Comparison of ENCODE assay signal across 8 mouse cellular contexts in genomic region chr15:102135522-102136128, GRCm38 (mm10). TPM values are rescaled to one million over a fixed set of nuclear protein-coding genes. Genes with fewer than 3 reads are reported as not detected.
DNase-seq lines count a peak whose midpoint lies in the region; ATAC-seq and TF ChIP-seq lines count a peak whose summit lies in the region.

No protein-coding gene starts in this region.

- peak overlapping the region; percentile 71 for H3K4me2 ChIP-seq in heart, embryonic 16.5 days (ENCODE audit: low read depth, low read length)
- peak overlapping the region; percentile 67 for H3K4me2 ChIP-seq in forebrain, postnatal 0 days (ENCODE audit: low read depth)

- peak overlapping the region; percentile 79 for H3K4me3 ChIP-seq in heart, embryonic 16.5 days (ENCODE audit: low read length)
- H3K4me3 ChIP-seq in forebrain, postnatal 0 days (ENCODE audit: low read depth, low read length), result peak overlapping the region; percentile 91
- peak overlapping the region; percentile 89 for H3K4me3 ChIP-seq in midbrain, embryonic 10.5 days

- peaks cover 11% of the 10 kb centered on the region for H3K4me1 ChIP-seq in heart, embryonic 16.5 days (ENCODE audit: control insufficient read depth, insufficient read depth, low read length)
- H3K4me1 ChIP-seq in forebrain, postnatal 0 days (ENCODE audit: insufficient read depth), result peaks cover 4% of the 10 kb centered on the region; the same call in 1 of the 2 replicates
- H3K4me1 ChIP-seq in midbrain, embryonic 10.5 days, result peaks cover 24% of the 10 kb centered on the region

- no peak for DNase-seq in heart, postnatal 10 days
- DNase-seq in NIH3T3 (ENCODE audit: low read depth), result peak; percentile 50
- no peak for DNase-seq in forebrain, postnatal 0 days
- DNase-seq in midbrain, embryonic 10.5 days (ENCODE audit: low spot score), result no peak
- DNase-seq in Muller cell, postnatal 12 days (ENCODE audit: inconsistent ontology term), result no peak
- DNase-seq in MN1 (ENCODE audit: low spot score), result no peak
- DNase-seq in thymus, postnatal 10 days (ENCODE audit: low spot score in 2 of 2), result no peak

- intact Hi-C loops in heart, postnatal 10 days (cut with DNase I), result no loop called here

- 2% methylated on average over 35 of the region's 35 CpGs for WGBS in heart, embryonic 16.5 days
- 3% methylated on average over 33 of the region's 35 CpGs for WGBS in forebrain, postnatal 0 days
- 3% methylated on average over 35 of the region's 35 CpGs for WGBS in midbrain, embryonic 10.5 days

- TF ChIP-seq CTCF in forebrain, postnatal 0 days (IDR thresholded peaks at IDR 0.05; ENCODE audit: low read depth), result no peak

- H3K9me3 ChIP-seq in heart, embryonic 16.5 days (replicated peaks; ENCODE audit: control insufficient read depth, low read length), result no peaks in the 10 kb centered on the region
- H3K9me3 ChIP-seq in forebrain, postnatal 0 days (ENCODE audit: low read length), result no peaks in the 10 kb centered on the region
- no peaks in the 10 kb centered on the region for H3K9me3 ChIP-seq in midbrain, embryonic 10.5 days (replicated peaks)

- H3K36me3 ChIP-seq in heart, embryonic 16.5 days (ENCODE audit: control insufficient read depth, insufficient read depth), result peaks cover 7% of the 10 kb centered on the region
- peaks cover 22% of the 10 kb centered on the region for H3K36me3 ChIP-seq in forebrain, postnatal 0 days (ENCODE audit: insufficient read depth)
- peaks cover 29% of the 10 kb centered on the region for H3K36me3 ChIP-seq in midbrain, embryonic 10.5 days

- peak overlapping the region; percentile 45; the same call in 1 of the 2 replicates for H3K27ac ChIP-seq in heart, embryonic 16.5 days (ENCODE audit: low read length)
- peak overlapping the region; percentile 87 for H3K27ac ChIP-seq in forebrain, postnatal 0 days (ENCODE audit: low read depth, low read length)
- peak overlapping the region; percentile 91 for H3K27ac ChIP-seq in midbrain, embryonic 10.5 days (replicated peaks)

- ATAC-seq in heart, embryonic 16.5 days (replicated peaks; ENCODE audit: extremely low read depth, insufficient read depth, low FRiP score), result 0 out of 2 replicates have a peak, but pooled peaks have one; percentile 0
- ATAC-seq in forebrain, postnatal 0 days, result peak; percentile 38

- no peaks in the 10 kb centered on the region for H3K27me3 ChIP-seq in heart, embryonic 16.5 days (ENCODE audit: control insufficient read depth, insufficient read depth, low read length)
- no peaks in the 10 kb centered on the region for H3K27me3 ChIP-seq in forebrain, postnatal 0 days (ENCODE audit: insufficient read depth, low read length)
- H3K27me3 ChIP-seq in midbrain, embryonic 10.5 days (ENCODE audit: low read depth, poor library complexity, severe bottlenecking), result no peaks in the 10 kb centered on the region; the same call in 1 of the 2 replicates

- peak overlapping the region; percentile 83 for H3K9ac ChIP-seq in heart, embryonic 16.5 days (ENCODE audit: low read length)
- H3K9ac ChIP-seq in forebrain, postnatal 0 days, result peak overlapping the region; percentile 93

RNA-seq across cellular contexts. Expression of gene Spryd3, which starts 0.4 kb away (rescaled TPM):
- polyA plus RNA-seq in heart, embryonic 16.5 days (2015; fragmentation: Nextera tagmentation; extraction: Ambion mirVana), result 19.8 and 21.8 TPM in 2 replicates
- 10 to 100 TPM; 19.1 to 22.2 TPM for total RNA-seq in heart, postnatal 10 days (2021)
- 90.6 and 110 TPM in 2 replicates for total RNA-seq in forebrain, postnatal 0 days (2014; rRNA removed)
- 76.5 and 95.6 TPM in 2 replicates for polyA plus RNA-seq in forebrain, postnatal 0 days (2015; fragmentation: Nextera tagmentation; extraction: Ambion mirVana)
- polyA plus RNA-seq in midbrain, embryonic 10.5 days (2016; fragmentation: Nextera tagmentation; extraction: Ambion mirVana), result 13.7 and 15.5 TPM in 2 replicates

RNA-seq across cellular contexts. Expression of gene Igfbp6, which starts 8.5 kb away (rescaled TPM):
- 11.9 and 15.0 TPM in 2 replicates for polyA plus RNA-seq in heart, embryonic 16.5 days (2015; fragmentation: Nextera tagmentation; extraction: Ambion mirVana)
- 10 to 100 TPM; 24.8 to 30.5 TPM for total RNA-seq in heart, postnatal 10 days (2021)
- total RNA-seq in forebrain, postnatal 0 days (2014; rRNA removed), result 11.4 and 12.2 TPM in 2 replicates
- 8.1 and 10.3 TPM in 2 replicates for polyA plus RNA-seq in forebrain, postnatal 0 days (2015; fragmentation: Nextera tagmentation; extraction: Ambion mirVana)
- 0.32 and 0.38 TPM in 2 replicates for polyA plus RNA-seq in midbrain, embryonic 10.5 days (2016; fragmentation: Nextera tagmentation; extraction: Ambion mirVana)

RNA-seq across cellular contexts. Expression of gene Soat2, which starts 14.7 kb away (rescaled TPM):
- polyA plus RNA-seq in heart, embryonic 16.5 days (2015; fragmentation: Nextera tagmentation; extraction: Ambion mirVana), result 0.24 and 0.42 TPM in 2 replicates
- total RNA-seq in heart, postnatal 10 days (2021), result under 1 TPM in 1 of 2 experiments, not detected in 1; 0.20 TPM
- 0.10 TPM in 1 of 2 replicates, not detected in the other for total RNA-seq in forebrain, postnatal 0 days (2014; rRNA removed)
- 0.12 TPM in 1 of 2 replicates, not detected in the other for polyA plus RNA-seq in forebrain, postnatal 0 days (2015; fragmentation: Nextera tagmentation; extraction: Ambion mirVana)
- polyA plus RNA-seq in midbrain, embryonic 10.5 days (2016; fragmentation: Nextera tagmentation; extraction: Ambion mirVana), result 0.14 and 0.20 TPM in 2 replicates

RNA-seq across cellular contexts. Expression of gene Tns2, which starts 35.4 kb away (rescaled TPM):
- polyA plus RNA-seq in heart, embryonic 16.5 days (2015; fragmentation: Nextera tagmentation; extraction: Ambion mirVana), result 33.2 and 35.1 TPM in 2 replicates
- 100 to 1,000 TPM in 1 of 2 experiments, 10 to 100 TPM in 1; 95.1 to 108 TPM for total RNA-seq in heart, postnatal 10 days (2021)
- 7.0 and 8.4 TPM in 2 replicates for total RNA-seq in forebrain, postnatal 0 days (2014; rRNA removed)
- polyA plus RNA-seq in forebrain, postnatal 0 days (2015; fragmentation: Nextera tagmentation; extraction: Ambion mirVana), result 2.8 and 5.0 TPM in 2 replicates
- 8.9 and 9.4 TPM in 2 replicates for polyA plus RNA-seq in midbrain, embryonic 10.5 days (2016; fragmentation: Nextera tagmentation; extraction: Ambion mirVana)
